ENCODE assay signal across 27 mouse cellular contexts in the genomic region with DNA sequence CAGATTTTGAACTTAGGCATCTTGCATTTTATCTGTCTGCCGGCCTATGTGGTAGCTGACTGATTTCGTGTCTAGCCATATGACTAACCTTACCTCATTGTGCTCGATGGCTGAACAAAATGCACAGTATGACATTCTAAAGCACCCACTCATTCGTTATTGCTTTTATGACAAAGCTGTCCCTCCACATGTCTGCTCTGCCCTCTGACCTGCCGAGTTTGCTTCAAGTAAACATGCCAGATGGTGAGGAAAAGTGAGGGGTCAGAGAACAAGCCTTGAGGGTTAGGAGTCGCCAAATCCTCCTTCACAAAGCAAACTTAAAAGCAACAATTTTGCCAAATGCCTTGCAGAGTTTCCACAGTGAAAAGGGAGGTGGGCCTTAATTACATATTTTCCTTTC.
A peak's percentile ranks its signal among the peaks of the same experiment; 100 is the strongest.
DNase-seq lines count a peak whose midpoint lies in the region; ATAC-seq lines count a peak whose summit lies in the region.
"Had no signal": no experiment of that assay in that cellular context is flagged by ENCODE, and none has a peak within 500 bp of the region (broad histone marks: within the 10 kb centered on the region; RNA-seq: fewer than 3 reads in every experiment).

No protein-coding gene starts in this region.

- ATAC-seq in hindbrain, embryonic 11.5 days (ENCODE audit: low FRiP score), result no peak
- no peak for ATAC-seq in hindbrain, embryonic 16.5 days
- no peak for ATAC-seq in neural tube, embryonic 11.5 days (ENCODE audit: insufficient read depth, low FRiP score, low TSS enrichment)
- no peak for ATAC-seq in liver, embryonic 12.5 days
- ATAC-seq: forebrain, embryonic 14.5 days; inflammation-experienced regulatory T-cells, adult 6 months; midbrain, embryonic 15.5 days; Patski had no signal

- no peak overlapping the region for H3K27ac ChIP-seq in hindbrain, embryonic 11.5 days (ENCODE audit: low read depth, low read length)
- H3K27ac ChIP-seq in hindbrain, embryonic 16.5 days (ENCODE audit: low read depth, low read length), result no peak overlapping the region
- H3K27ac ChIP-seq in neural tube, embryonic 11.5 days (ENCODE audit: low read depth, low read length), result no peak overlapping the region
- no peak overlapping the region for H3K27ac ChIP-seq in liver, embryonic 12.5 days
- H3K27ac ChIP-seq: heart, embryonic 10.5 days; heart, embryonic 15.5 days; hindbrain, embryonic 13.5 days; limb, embryonic 10.5 days; limb, embryonic 15.5 days; liver, embryonic 15.5 days; midbrain, embryonic 15.5 days; neural tube, embryonic 13.5 days had no signal

- H3K4me2 ChIP-seq in hindbrain, embryonic 11.5 days (replicated peaks; ENCODE audit: low read depth, low read length), result no peak overlapping the region
- no peak overlapping the region for H3K4me2 ChIP-seq in hindbrain, embryonic 16.5 days (ENCODE audit: low read length)
- no peak overlapping the region for H3K4me2 ChIP-seq in neural tube, embryonic 11.5 days (ENCODE audit: low read depth)
- H3K4me2 ChIP-seq in liver, embryonic 12.5 days, result no peak overlapping the region
- H3K4me2 ChIP-seq: heart, embryonic 15.5 days; hindbrain, embryonic 13.5 days; limb, embryonic 15.5 days; liver, embryonic 15.5 days; lung, embryonic 14.5 days; midbrain, embryonic 15.5 days; neural tube, embryonic 13.5 days had no signal

- H3K4me1 ChIP-seq in hindbrain, embryonic 11.5 days (replicated peaks; ENCODE audit: control insufficient read depth, insufficient read depth, low read length), result no peaks in the 10 kb centered on the region
- no peaks in the 10 kb centered on the region for H3K4me1 ChIP-seq in hindbrain, embryonic 16.5 days (ENCODE audit: control insufficient read depth, insufficient read depth, low read depth, low read length)
- H3K4me1 ChIP-seq in neural tube, embryonic 11.5 days (ENCODE audit: control insufficient read depth, insufficient read depth, low read length), result no peaks in the 10 kb centered on the region
- H3K4me1 ChIP-seq in liver, embryonic 12.5 days, result no peaks in the 10 kb centered on the region
- H3K4me1 ChIP-seq: heart, embryonic 10.5 days; heart, embryonic 15.5 days; hindbrain, embryonic 13.5 days; limb, embryonic 10.5 days; limb, embryonic 15.5 days; liver, embryonic 15.5 days; midbrain, embryonic 15.5 days; neural tube, embryonic 13.5 days had no signal

- DNase-seq in hindbrain, embryonic 11.5 days (ENCODE audit: low spot score), result peak; percentile 6
- DNase-seq in adipocyte (ENCODE audit: low spot score), result peak; percentile 12
- peak; percentile 1 for DNase-seq in embryo, embryonic 11.5 days (ENCODE audit: low read depth, low spot score)
- peak; percentile 10 for DNase-seq in neural tube, embryonic 11.5 days (ENCODE audit: low spot score)
- no peak for DNase-seq in cerebellum, adult 8-10 months
- DNase-seq: adrenal gland, postnatal 14 days; cerebellum, adult 2 months; cerebellum, postnatal 25 days; gastrocnemius, postnatal 25 days; heart, adult 11 months; kidney, adult 11 months; kidney, postnatal 14 days; layer of hippocampus, adult 9-11 months; lung, embryonic 14.5 days had no signal

- 48% methylated on average over 6 of the region's 6 CpGs for WGBS in hindbrain, embryonic 11.5 days
- 61% methylated on average over 6 of the region's 6 CpGs for WGBS in hindbrain, embryonic 16.5 days
- WGBS in neural tube, embryonic 11.5 days, result 60% methylated on average over 6 of the region's 6 CpGs
- WGBS in liver, embryonic 12.5 days (ENCODE audit: insufficient replicate concordance), result 57% methylated on average over 6 of the region's 6 CpGs

- no peaks in the 10 kb centered on the region for H3K36me3 ChIP-seq in hindbrain, embryonic 11.5 days (ENCODE audit: control insufficient read depth, insufficient read depth, low read length)
- no peaks in the 10 kb centered on the region for H3K36me3 ChIP-seq in hindbrain, embryonic 16.5 days (ENCODE audit: control insufficient read depth, insufficient read depth, low read length)
- no peaks in the 10 kb centered on the region for H3K36me3 ChIP-seq in neural tube, embryonic 11.5 days (ENCODE audit: control insufficient read depth, insufficient read depth, low read length)
- H3K36me3 ChIP-seq in liver, embryonic 12.5 days, result no peaks in the 10 kb centered on the region
- H3K36me3 ChIP-seq: heart, embryonic 10.5 days; heart, embryonic 15.5 days; hindbrain, embryonic 13.5 days; limb, embryonic 10.5 days; limb, embryonic 15.5 days; liver, embryonic 15.5 days; midbrain, embryonic 15.5 days; neural tube, embryonic 13.5 days had no signal

- no peak overlapping the region for H3K4me3 ChIP-seq in hindbrain, embryonic 11.5 days (ENCODE audit: low read depth, low read length)
- H3K4me3 ChIP-seq in hindbrain, embryonic 16.5 days (ENCODE audit: low read length), result no peak overlapping the region
- no peak overlapping the region for H3K4me3 ChIP-seq in neural tube, embryonic 11.5 days (ENCODE audit: low read depth, low read length)
- no peak overlapping the region for H3K4me3 ChIP-seq in liver, embryonic 12.5 days
- H3K4me3 ChIP-seq: heart, embryonic 10.5 days; heart, embryonic 15.5 days; hindbrain, embryonic 13.5 days; limb, embryonic 10.5 days; limb, embryonic 15.5 days; liver, embryonic 15.5 days; midbrain, embryonic 15.5 days; neural tube, embryonic 13.5 days had no signal

- H3K9ac ChIP-seq in hindbrain, embryonic 11.5 days (ENCODE audit: low read depth, low read length), result no peak overlapping the region
- H3K9ac ChIP-seq in hindbrain, embryonic 16.5 days (ENCODE audit: low read depth, low read length), result no peak overlapping the region
- no peak overlapping the region for H3K9ac ChIP-seq in neural tube, embryonic 11.5 days (ENCODE audit: low read length)
- H3K9ac ChIP-seq in liver, embryonic 12.5 days, result no peak overlapping the region
- H3K9ac ChIP-seq: heart, embryonic 15.5 days; hindbrain, embryonic 13.5 days; limb, embryonic 15.5 days; liver, embryonic 15.5 days; lung, embryonic 14.5 days; midbrain, embryonic 15.5 days; neural tube, embryonic 13.5 days had no signal

- H3K9me3 ChIP-seq in hindbrain, embryonic 11.5 days (ENCODE audit: control insufficient read depth, low read length), result no peaks in the 10 kb centered on the region
- no peaks in the 10 kb centered on the region for H3K9me3 ChIP-seq in hindbrain, embryonic 16.5 days (ENCODE audit: control insufficient read depth, low read length)
- H3K9me3 ChIP-seq in neural tube, embryonic 11.5 days (ENCODE audit: control insufficient read depth, low read length), result no peaks in the 10 kb centered on the region
- H3K9me3 ChIP-seq in liver, embryonic 12.5 days (replicated peaks), result 0 out of 2 replicates have a peak, but pooled peaks cover 2% of the 10 kb centered on the region
- H3K9me3 ChIP-seq: heart, embryonic 10.5 days; heart, embryonic 15.5 days; hindbrain, embryonic 13.5 days; limb, embryonic 10.5 days; limb, embryonic 15.5 days; liver, embryonic 15.5 days; midbrain, embryonic 15.5 days; neural tube, embryonic 13.5 days had no signal

- H3K27me3 ChIP-seq in hindbrain, embryonic 11.5 days (ENCODE audit: control insufficient read depth, insufficient read depth, low read length), result no peaks in the 10 kb centered on the region
- no peaks in the 10 kb centered on the region for H3K27me3 ChIP-seq in hindbrain, embryonic 16.5 days (replicated peaks; ENCODE audit: control insufficient read depth, insufficient read depth, low read length)
- H3K27me3 ChIP-seq in neural tube, embryonic 11.5 days (ENCODE audit: control insufficient read depth, insufficient read depth, low read length), result no peaks in the 10 kb centered on the region
- H3K27me3 ChIP-seq in liver, embryonic 12.5 days (replicated peaks), result no peaks in the 10 kb centered on the region
- H3K27me3 ChIP-seq: heart, embryonic 15.5 days; hindbrain, embryonic 13.5 days; limb, embryonic 15.5 days; liver, embryonic 15.5 days; midbrain, embryonic 15.5 days; neural tube, embryonic 13.5 days; Patski had no signal
